Mouse (Mus musculus): ENCODE measurements around the gene Ccdc63. TPM values are rescaled to one million over a fixed set of nuclear protein-coding genes. Genes with fewer than 3 reads are reported as not detected.

The Ccdc63 gene
- polyA plus RNA-seq, 1 experiment from 2014 or later: not detected

DNA sequence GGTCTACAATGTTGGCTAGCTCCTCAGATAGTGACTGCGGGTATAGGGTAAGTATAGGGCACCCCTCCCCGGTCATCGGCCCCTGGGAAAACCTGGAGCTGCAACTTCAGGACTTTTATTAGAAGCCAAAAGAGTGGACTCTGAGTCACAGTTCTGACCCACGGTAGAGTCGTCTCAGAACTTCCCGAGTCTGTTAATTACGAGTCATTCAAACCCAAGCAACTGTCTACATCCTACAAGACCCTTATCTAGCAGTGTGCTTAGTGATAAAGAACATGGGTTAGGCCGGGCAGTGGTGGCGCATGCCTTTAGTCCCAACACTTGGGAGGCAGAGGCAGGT is 7.6 kb downstream of the Ccdc63 start:
- no peak overlapping the region for H3K4me2 ChIP-seq (replicated peaks)
- no peaks in the 10 kb centered on the region for H3K27me3 ChIP-seq
- no peak overlapping the region for H3K9ac ChIP-seq (replicated peaks)
- H3K27ac ChIP-seq (replicated peaks): no peak overlapping the region
- no peaks in the 10 kb centered on the region for H3K9me3 ChIP-seq
- WGBS: 92% methylated on average over 9 of the region's 9 CpGs
- H3K36me3 ChIP-seq: no peaks in the 10 kb centered on the region
- no peak for ATAC-seq (replicated peaks)
- peaks cover 20% of the 10 kb centered on the region for H3K4me1 ChIP-seq
- no peak overlapping the region for H3K4me3 ChIP-seq

DNA sequence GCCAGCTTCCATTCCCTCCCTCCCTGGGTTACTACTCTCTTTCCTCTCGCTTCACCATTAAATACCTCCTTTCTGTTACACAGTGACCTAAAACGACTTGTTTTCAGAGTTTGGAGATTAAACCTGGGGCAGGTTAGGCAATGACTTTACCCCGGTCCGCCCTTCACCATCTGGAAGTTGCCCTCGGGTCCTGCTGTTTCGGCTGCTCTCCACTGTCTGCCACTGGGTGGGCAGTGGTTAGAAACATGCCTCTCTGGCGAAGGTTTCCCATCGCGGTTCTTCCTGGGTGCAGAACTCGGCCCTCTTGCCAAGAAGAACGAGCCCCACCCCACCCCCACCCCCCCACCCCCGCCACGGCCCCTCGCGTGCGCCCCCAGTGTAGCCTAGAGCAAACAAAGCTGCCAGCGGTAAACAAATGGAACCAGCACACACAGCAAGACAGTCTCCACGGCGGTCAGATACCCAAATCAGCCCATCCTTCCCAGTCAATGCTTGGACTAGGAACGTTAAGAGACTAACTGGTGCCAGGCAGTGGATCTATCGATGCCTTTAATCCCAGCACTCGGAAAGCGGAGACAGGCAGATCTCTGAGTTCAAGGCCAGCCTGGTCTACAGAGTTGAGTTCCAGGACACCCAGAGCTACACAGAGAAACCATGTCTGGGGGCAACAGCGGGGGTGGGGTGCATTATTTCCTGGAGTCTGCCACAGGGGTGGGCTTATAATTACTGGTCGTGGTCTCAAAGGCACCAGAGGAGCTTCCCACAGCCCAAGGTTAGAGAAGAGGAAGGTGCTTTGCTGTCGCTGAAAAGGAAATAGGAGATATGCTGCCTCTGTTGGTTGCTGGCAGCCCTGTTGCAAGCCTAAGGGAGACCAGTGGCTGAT is 8.2 kb downstream of the Ccdc63 start:
- Histone ChIP-seq H3K27me3 (no peaks in the 10 kb centered on the region), H3K4me3 (peak overlapping the region; percentile 38), H3K36me3 (no peaks in the 10 kb centered on the region), H3K4me2 (replicated peaks) (peak overlapping the region; percentile 72), H3K9ac (replicated peaks) (peak overlapping the region; percentile 38), H3K9me3 (no peaks in the 10 kb centered on the region), H3K27ac (replicated peaks) (no peak overlapping the region), H3K4me1 (peaks cover 20% of the 10 kb centered on the region)
- 26% methylated on average over 26 of the region's 26 CpGs for WGBS
- no peak for ATAC-seq (replicated peaks)

- H3K9me3 ChIP-seq: no peaks in the 10 kb centered on the region
- H3K36me3 ChIP-seq: no peaks in the 10 kb centered on the region
- H3K4me3 ChIP-seq: peak overlapping the region; percentile 38
- ATAC-seq (replicated peaks): peak; percentile 69; the same call in 1 of the 2 replicates
- H3K27ac ChIP-seq (replicated peaks): no peak overlapping the region
- H3K4me2 ChIP-seq (replicated peaks): peak overlapping the region; percentile 72
- H3K27me3 ChIP-seq: no peaks in the 10 kb centered on the region
- peak overlapping the region; percentile 38 for H3K9ac ChIP-seq (replicated peaks)
- 11% methylated on average over 34 of the region's 34 CpGs for WGBS
- H3K4me1 ChIP-seq: peaks cover 20% of the 10 kb centered on the region
Measured at GRCm38 (mm10) chr5:122131076-122132051, 9.3 kb downstream of the Ccdc63 start.

GRCm38 (mm10) chr5:122130341-122130998 is 10.2 kb downstream of the Ccdc63 start:
- peaks cover 20% of the 10 kb centered on the region for H3K4me1 ChIP-seq
- WGBS: 67% methylated on average over 11 of the region's 11 CpGs
- no peaks in the 10 kb centered on the region for H3K36me3 ChIP-seq
- no peaks in the 10 kb centered on the region for H3K27me3 ChIP-seq
- H3K27ac ChIP-seq (replicated peaks): no peak overlapping the region
- H3K9ac ChIP-seq (replicated peaks): no peak overlapping the region
- H3K4me3 ChIP-seq: no peak overlapping the region
- H3K9me3 ChIP-seq: no peaks in the 10 kb centered on the region
- no peak overlapping the region for H3K4me2 ChIP-seq (replicated peaks)
- no peak for ATAC-seq (replicated peaks)

GRCm38 (mm10) chr5:122129068-122129655 is 11.5 kb downstream of the Ccdc63 start:
- Histone ChIP-seq H3K9me3 (no peaks in the 10 kb centered on the region), H3K36me3 (no peaks in the 10 kb centered on the region), H3K4me1 (peaks cover 20% of the 10 kb centered on the region), H3K4me3 (no peak overlapping the region), H3K27me3 (no peaks in the 10 kb centered on the region), H3K9ac (replicated peaks) (no peak overlapping the region), H3K27ac (replicated peaks) (no peak overlapping the region), H3K4me2 (replicated peaks) (no peak overlapping the region)
- 30% methylated on average over 16 of the region's 16 CpGs for WGBS
- ATAC-seq (replicated peaks): peak; percentile 48; the same call in 1 of the 2 replicates

DNA sequence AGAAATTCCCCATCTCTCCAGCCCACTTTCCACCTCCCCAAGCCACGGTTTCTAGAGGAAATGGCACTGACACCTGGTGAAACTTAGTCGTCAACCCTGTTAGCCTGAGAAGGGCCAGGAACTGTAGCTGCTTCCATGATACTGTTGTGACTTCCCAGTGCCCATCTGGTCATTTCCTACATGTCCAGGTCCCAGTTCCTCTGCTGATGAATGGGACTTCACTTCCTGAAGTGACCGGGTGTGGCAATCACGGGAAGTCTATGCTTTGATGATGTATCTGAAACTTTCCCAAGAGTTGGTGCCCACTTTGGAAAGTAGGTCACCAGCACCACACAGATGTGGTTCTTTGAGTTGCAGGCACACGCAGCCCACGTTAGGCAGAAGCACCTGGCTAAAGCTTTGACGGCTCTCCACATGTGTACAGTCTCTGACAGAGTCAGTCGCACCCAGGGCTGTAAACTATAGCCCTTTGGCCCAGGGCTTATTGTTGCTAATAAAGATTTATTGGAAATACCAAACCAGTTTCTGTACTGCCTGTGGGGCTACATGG is 15.3 kb downstream of the Ccdc63 start:
- Histone ChIP-seq H3K9me3 (no peaks in the 10 kb centered on the region), H3K4me2 (replicated peaks) (no peak overlapping the region), H3K36me3 (no peaks in the 10 kb centered on the region), H3K4me1 (peaks cover 5% of the 10 kb centered on the region; the same call in 1 of the 2 replicates), H3K27me3 (no peaks in the 10 kb centered on the region), H3K4me3 (no peak overlapping the region), H3K27ac (replicated peaks) (no peak overlapping the region), H3K9ac (replicated peaks) (no peak overlapping the region)
- ATAC-seq (replicated peaks): no peak
- WGBS: 84% methylated on average over 8 of the region's 8 CpGs

DNA sequence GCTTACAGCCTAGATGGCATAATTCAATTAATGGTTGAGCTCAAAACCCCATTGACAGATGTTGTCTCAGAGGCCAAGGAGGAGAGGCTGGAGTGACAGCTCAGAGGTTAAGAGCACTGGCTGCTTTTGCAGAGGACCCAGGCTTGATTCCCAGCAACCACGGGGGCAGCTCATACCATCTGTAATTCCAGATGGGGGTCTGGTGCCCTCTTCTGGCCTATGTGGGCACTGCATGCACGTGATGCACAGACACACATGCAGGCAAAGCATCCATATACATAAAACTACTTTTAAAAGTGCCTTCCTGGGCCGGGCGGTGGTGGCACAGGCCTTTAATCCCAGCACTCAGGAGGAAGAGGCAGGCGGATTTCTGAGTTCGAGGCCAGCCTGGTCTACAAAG is 24.4 kb downstream of the Ccdc63 start:
- no peak for ATAC-seq (replicated peaks)
- Histone ChIP-seq H3K4me1 (no peaks in the 10 kb centered on the region), H3K4me2 (replicated peaks) (no peak overlapping the region)

GRCm38 (mm10) chr5:122115266-122115763 is 25.3 kb downstream of the Ccdc63 start:
- 92% methylated on average over 9 of the region's 9 CpGs for WGBS
- Histone ChIP-seq H3K27me3 (no peaks in the 10 kb centered on the region), H3K9ac (replicated peaks) (no peak overlapping the region), H3K36me3 (no peaks in the 10 kb centered on the region), H3K4me1 (no peaks in the 10 kb centered on the region), H3K4me2 (replicated peaks) (no peak overlapping the region), H3K9me3 (no peaks in the 10 kb centered on the region), H3K27ac (replicated peaks) (no peak overlapping the region), H3K4me3 (no peak overlapping the region)
- no peak for ATAC-seq (replicated peaks)

More for the DNA sequence above, 24.4 kb downstream of the Ccdc63 start:
- no peak overlapping the region for H3K4me3 ChIP-seq
- H3K9me3 ChIP-seq: no peaks in the 10 kb centered on the region
- no peaks in the 10 kb centered on the region for H3K27me3 ChIP-seq
- no peak overlapping the region for H3K9ac ChIP-seq (replicated peaks)
- H3K27ac ChIP-seq (replicated peaks): no peak overlapping the region
- WGBS: 79% methylated on average over 6 of the region's 6 CpGs
- no peaks in the 10 kb centered on the region for H3K36me3 ChIP-seq

DNA sequence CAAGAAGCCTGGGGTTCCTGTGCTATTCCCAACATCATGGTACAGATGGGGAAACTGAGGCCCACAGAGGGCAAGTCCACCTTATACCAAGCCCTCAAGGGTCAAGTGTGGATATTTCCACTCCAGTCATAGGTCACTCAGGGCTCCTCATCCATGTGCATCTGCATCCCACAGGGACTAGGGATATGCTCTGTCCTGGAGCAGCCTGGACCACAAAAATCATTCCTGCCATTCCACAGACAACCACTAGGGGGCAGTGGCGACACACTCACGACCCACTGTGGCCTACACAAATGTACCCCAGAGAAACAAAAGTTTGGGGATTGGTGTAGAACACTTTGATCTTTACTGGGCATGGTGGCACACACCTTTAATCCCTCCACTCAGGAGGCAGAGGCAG is 26.4 kb downstream of the Ccdc63 start:
- H3K9ac ChIP-seq (replicated peaks): no peak overlapping the region
- H3K27me3 ChIP-seq: no peaks in the 10 kb centered on the region
- no peak overlapping the region for H3K4me3 ChIP-seq
- no peak overlapping the region for H3K4me2 ChIP-seq (replicated peaks)
- H3K36me3 ChIP-seq: no peaks in the 10 kb centered on the region
- no peak overlapping the region for H3K27ac ChIP-seq (replicated peaks)
- H3K4me1 ChIP-seq: no peaks in the 10 kb centered on the region
- 4% methylated on average over 2 of the region's 2 CpGs for WGBS
- 0 out of 2 replicates have a peak, but pooled peaks have one; percentile 13 for ATAC-seq (replicated peaks)
- no peaks in the 10 kb centered on the region for H3K9me3 ChIP-seq

- Histone ChIP-seq H3K9ac (replicated peaks) (no peak overlapping the region), H3K27me3 (no peaks in the 10 kb centered on the region)
- 81% methylated on average over 7 of the region's 7 CpGs for WGBS
Measured at GRCm38 (mm10) chr5:122113450-122113849, 27.2 kb downstream of the Ccdc63 start.

DNA sequence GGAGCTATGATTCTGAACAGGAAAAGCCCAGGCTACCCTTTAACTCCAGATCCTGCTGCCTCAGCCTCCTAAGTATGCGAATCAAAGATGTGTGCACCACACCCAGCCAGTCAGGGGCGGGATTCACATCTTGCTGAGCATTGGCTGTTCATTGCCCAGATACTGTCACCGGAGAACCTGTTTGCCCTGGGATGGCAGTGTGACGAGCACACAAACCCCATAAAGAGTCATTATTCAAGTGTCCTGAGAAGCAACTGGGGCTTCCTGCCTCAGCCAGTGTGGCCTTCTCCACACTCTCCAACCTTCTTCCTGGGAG is 28.7 kb downstream of the Ccdc63 start:
- H3K9ac ChIP-seq (replicated peaks): no peak overlapping the region
- H3K4me2 ChIP-seq (replicated peaks): 0 out of 2 replicates have a peak overlapping the region, but pooled peaks have one; percentile 10
- H3K27me3 ChIP-seq: no peaks in the 10 kb centered on the region
- H3K36me3 ChIP-seq: no peaks in the 10 kb centered on the region
- WGBS: 66% methylated on average over 4 of the region's 4 CpGs
- H3K9me3 ChIP-seq: no peaks in the 10 kb centered on the region
- H3K4me3 ChIP-seq: no peak overlapping the region
- no peak overlapping the region for H3K27ac ChIP-seq (replicated peaks)
- no peak for ATAC-seq (replicated peaks)
- no peaks in the 10 kb centered on the region for H3K4me1 ChIP-seq

More at GRCm38 (mm10) chr5:122113450-122113849, 27.2 kb downstream of the Ccdc63 start:
- no peak overlapping the region for H3K27ac ChIP-seq (replicated peaks)
- H3K9me3 ChIP-seq: no peaks in the 10 kb centered on the region
- no peaks in the 10 kb centered on the region for H3K4me1 ChIP-seq
- no peak overlapping the region for H3K4me2 ChIP-seq (replicated peaks)
- H3K4me3 ChIP-seq: no peak overlapping the region
- H3K36me3 ChIP-seq: no peaks in the 10 kb centered on the region
- ATAC-seq (replicated peaks): no peak
